ENCODE assay signal across 26 mouse cellular contexts in the genomic region with DNA sequence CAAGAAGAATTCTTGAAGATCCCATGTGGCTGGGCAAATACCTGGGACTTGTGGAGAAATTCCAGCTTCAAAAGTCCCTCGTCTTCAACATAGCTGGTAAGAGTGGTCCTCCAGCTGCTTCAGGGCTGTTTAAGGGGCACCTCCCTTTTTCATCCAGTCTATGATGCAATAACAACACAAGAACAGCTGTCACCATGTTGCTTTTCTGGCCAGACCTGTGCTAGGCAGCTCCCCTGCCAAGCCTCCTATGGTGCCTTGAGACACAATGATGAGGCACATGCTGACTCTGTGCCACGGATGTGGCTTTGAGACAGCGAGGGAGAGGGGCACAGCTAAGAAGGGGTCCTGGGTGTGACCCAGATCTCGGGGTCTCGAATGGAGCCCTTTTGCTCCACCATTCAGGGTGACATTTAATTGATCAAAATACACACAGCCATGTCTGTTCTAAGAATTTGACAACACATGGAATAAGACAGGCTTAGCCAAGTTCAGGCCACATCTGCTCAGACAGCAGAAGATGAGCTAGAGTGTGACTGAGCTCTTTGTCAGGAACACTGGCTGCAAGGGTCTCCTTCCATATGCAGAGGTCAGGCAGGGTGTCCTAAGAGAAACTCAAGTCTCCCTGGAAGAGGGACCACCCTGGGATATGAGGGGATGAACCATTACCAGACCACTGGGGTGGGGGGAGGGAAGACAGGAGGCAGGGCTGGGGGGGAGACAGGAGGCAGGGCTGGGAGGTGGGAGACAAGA. TPM values are rescaled to one million over a fixed set of nuclear protein-coding genes. Genes with fewer than 3 reads are reported as not detected.
DNase-seq lines count a peak whose midpoint lies in the region; ATAC-seq and TF ChIP-seq lines count a peak whose summit lies in the region.
"Had no signal": no experiment of that assay in that cellular context is flagged by ENCODE, and none has a peak within 500 bp of the region (broad histone marks: within the 10 kb centered on the region; RNA-seq: fewer than 3 reads in every experiment).

No protein-coding gene starts in this region.

- DNase-seq in cerebellum, postnatal 10 days: peak; percentile 39 to 47
- DNase-seq in cerebellum, adult 2 months: no peak
- DNase-seq in lung, adult 2 months: no peak
- peak; percentile 1 for DNase-seq in brain, embryonic 14.5 days (ENCODE audit: low read depth)
- peak; percentile 3 for DNase-seq in forelimb bud, embryonic 11.5 days (ENCODE audit: low read depth, low spot score)
- DNase-seq in kidney, postnatal 36 days: no peak
- DNase-seq in left cerebral cortex, postnatal 14 days (ENCODE audit: low spot score in 2 of 2): no peak
- DNase-seq: adrenal gland, adult 8-10 months; gastrocnemius, postnatal 25 days; kidney, adult 8-10 months; kidney, postnatal 14 days; lung, postnatal 36 days; right cerebral cortex, postnatal 25 days; thymus, postnatal 14 days had no signal

- no peaks in the 10 kb centered on the region for H3K27me3 ChIP-seq in cerebellum, adult 2 months (ENCODE audit: control insufficient read depth, insufficient read depth, low read length)
- no peaks in the 10 kb centered on the region for H3K27me3 ChIP-seq in lung, embryonic 16.5 days (ENCODE audit: control insufficient read depth, insufficient read depth, low read depth, low read length)
- H3K27me3 ChIP-seq: forebrain, embryonic 15.5 days; hindbrain, embryonic 13.5 days; limb, embryonic 12.5 days; midbrain, embryonic 12.5 days had no signal

- H3K4me2 ChIP-seq in lung, embryonic 16.5 days (ENCODE audit: low read depth, low read length): no peak overlapping the region
- H3K4me2 ChIP-seq: forebrain, embryonic 15.5 days; hindbrain, embryonic 13.5 days; limb, embryonic 12.5 days; liver, embryonic 12.5 days; midbrain, embryonic 12.5 days had no signal

- no peaks in the 10 kb centered on the region for H3K9me3 ChIP-seq in lung, embryonic 16.5 days (ENCODE audit: control insufficient read depth, low read length)
- H3K9me3 ChIP-seq: forebrain, embryonic 15.5 days; hindbrain, embryonic 13.5 days; limb, embryonic 12.5 days; liver, embryonic 12.5 days; midbrain, embryonic 12.5 days had no signal

- no peak overlapping the region for H3K4me3 ChIP-seq in cerebellum, adult 2 months (replicated peaks; ENCODE audit: insufficient read depth, low read depth, low read length)
- H3K4me3 ChIP-seq in lung, embryonic 16.5 days (ENCODE audit: low read length): no peak overlapping the region
- no peak overlapping the region for H3K4me3 ChIP-seq in lung, adult 2 months (replicated peaks; ENCODE audit: extremely low read depth, low read depth, low read length)
- H3K4me3 ChIP-seq: erythroblast, embryonic 14.5 days; forebrain, embryonic 15.5 days; hindbrain, embryonic 13.5 days; limb, embryonic 12.5 days; liver, embryonic 12.5 days; midbrain, embryonic 12.5 days had no signal

- H3K27ac ChIP-seq in cerebellum, adult 2 months (ENCODE audit: insufficient read depth, low read length): no peak overlapping the region
- no peak overlapping the region for H3K27ac ChIP-seq in lung, embryonic 16.5 days (ENCODE audit: low read length)
- H3K27ac ChIP-seq: forebrain, embryonic 15.5 days; hindbrain, embryonic 13.5 days; limb, embryonic 12.5 days; midbrain, embryonic 12.5 days had no signal

- TF ChIP-seq CTCF in cerebellum, adult 2 months (IDR thresholded peaks at IDR 0.05; ENCODE audit: borderline replicate concordance, insufficient read depth, low read depth, low read length): no peak
- TF ChIP-seq CTCF in lung, adult 2 months (IDR thresholded peaks at IDR 0.05; ENCODE audit: insufficient read depth, low read length): no peak
- no peak for TF ChIP-seq CTCF in brain, embryonic 14.5 days (IDR thresholded peaks at IDR 0.05; ENCODE audit: borderline replicate concordance, extremely low read depth, insufficient read depth, insufficient read length)

- no peaks in the 10 kb centered on the region for H3K4me1 ChIP-seq in cerebellum, adult 2 months (ENCODE audit: control insufficient read depth, insufficient read depth, low read length)
- no peaks in the 10 kb centered on the region for H3K4me1 ChIP-seq in lung, embryonic 16.5 days (replicated peaks; ENCODE audit: control insufficient read depth, insufficient read depth, low read length)
- no peaks in the 10 kb centered on the region for H3K4me1 ChIP-seq in lung, adult 2 months (ENCODE audit: control insufficient read depth, insufficient read depth, low read length)
- H3K4me1 ChIP-seq: forebrain, embryonic 15.5 days; hindbrain, embryonic 13.5 days; limb, embryonic 12.5 days; midbrain, embryonic 12.5 days had no signal

- intact Hi-C loops in left cerebral cortex, postnatal 14 days (cut with DNase I): no loop called here

- H3K36me3 ChIP-seq in lung, embryonic 16.5 days (ENCODE audit: control insufficient read depth, insufficient read depth, low read length): no peaks in the 10 kb centered on the region
- H3K36me3 ChIP-seq: forebrain, embryonic 15.5 days; hindbrain, embryonic 13.5 days; limb, embryonic 12.5 days; liver, embryonic 12.5 days; midbrain, embryonic 12.5 days had no signal

- no peak overlapping the region for H3K9ac ChIP-seq in lung, embryonic 16.5 days (ENCODE audit: low read length)
- H3K9ac ChIP-seq: forebrain, embryonic 15.5 days; hindbrain, embryonic 13.5 days; limb, embryonic 12.5 days; liver, embryonic 12.5 days; midbrain, embryonic 12.5 days had no signal

- peak; percentile 66 for ATAC-seq in lung, embryonic 16.5 days (ENCODE audit: low read depth)
- ATAC-seq: forebrain, embryonic 15.5 days; liver, embryonic 12.5 days had no signal

- no peak for TF ChIP-seq POLR2A in cerebellum, adult 2 months (IDR thresholded peaks at IDR 0.05; ENCODE audit: borderline replicate concordance, insufficient read depth, low read length)
- TF ChIP-seq POLR2A in lung, adult 2 months (IDR thresholded peaks at IDR 0.05; ENCODE audit: borderline replicate concordance, extremely low read depth, low read depth, low read length): no peak
- no peak for TF ChIP-seq POLR2A in brain, embryonic 14.5 days (IDR thresholded peaks at IDR 0.05; ENCODE audit: borderline replicate concordance, extremely low read depth, insufficient read depth, insufficient read length, poor library complexity, severe bottlenecking)

- WGBS in cerebellum, adult 2 months: 25% methylated on average over 5 of the region's 5 CpGs
- WGBS in lung, embryonic 16.5 days: 40% methylated on average over 5 of the region's 5 CpGs
- 46% methylated on average over 5 of the region's 5 CpGs for WGBS in lung, adult 2 months

RNA-seq across cellular contexts. Expression of a gene that starts 3.7 kb away (rescaled TPM):
- polyA plus RNA-seq in cerebellum, adult 2 months (2012; rRNA removed): not detected in 2 replicates
- not detected in 2 replicates for polyA plus RNA-seq in lung, embryonic 16.5 days (2015; fragmentation: Nextera tagmentation; extraction: Ambion mirVana)
- polyA plus RNA-seq in lung, adult 2 months (2012; rRNA removed): not detected in 2 replicates
- polyA plus RNA-seq in brain, embryonic 14.5 days (2012; rRNA removed): not detected in 2 replicates
- not detected for total RNA-seq in left cerebral cortex, postnatal 14 days (2021)
- total RNA-seq: adrenal gland, adult 8-10 months; gastrocnemius, postnatal 25 days; left cerebral cortex, adult 8-10 months had no signal
- polyA plus RNA-seq: embryonic facial prominence, embryonic 11.5 days; erythroblast, embryonic 14.5 days; forebrain, embryonic 15.5 days; heart, postnatal 0 days; hindbrain, embryonic 13.5 days; intestine, embryonic 14.5 days; limb, embryonic 12.5 days; liver, embryonic 12.5 days; midbrain, embryonic 12.5 days; stomach, embryonic 16.5 days had no signal

RNA-seq across cellular contexts. Expression of a gene that starts 8.9 kb away (rescaled TPM):
- polyA plus RNA-seq in cerebellum, adult 2 months (2012; rRNA removed): not detected in 2 replicates
- not detected in 2 replicates for polyA plus RNA-seq in lung, embryonic 16.5 days (2015; fragmentation: Nextera tagmentation; extraction: Ambion mirVana)
- polyA plus RNA-seq in lung, adult 2 months (2012; rRNA removed): not detected in 2 replicates
- not detected in 2 replicates for polyA plus RNA-seq in brain, embryonic 14.5 days (2012; rRNA removed)
- not detected for total RNA-seq in left cerebral cortex, postnatal 14 days (2021)
- total RNA-seq: adrenal gland, adult 8-10 months; gastrocnemius, postnatal 25 days; left cerebral cortex, adult 8-10 months had no signal
- polyA plus RNA-seq: embryonic facial prominence, embryonic 11.5 days; erythroblast, embryonic 14.5 days; forebrain, embryonic 15.5 days; heart, postnatal 0 days; hindbrain, embryonic 13.5 days; intestine, embryonic 14.5 days; limb, embryonic 12.5 days; liver, embryonic 12.5 days; midbrain, embryonic 12.5 days; stomach, embryonic 16.5 days had no signal

RNA-seq across cellular contexts. Expression of a gene that starts 20.4 kb away (rescaled TPM):
- polyA plus RNA-seq in cerebellum, adult 2 months (2012; rRNA removed): not detected in 2 replicates
- not detected in 2 replicates for polyA plus RNA-seq in lung, embryonic 16.5 days (2015; fragmentation: Nextera tagmentation; extraction: Ambion mirVana)
- not detected in 2 replicates for polyA plus RNA-seq in lung, adult 2 months (2012; rRNA removed)
- not detected in 2 replicates for polyA plus RNA-seq in brain, embryonic 14.5 days (2012; rRNA removed)
- not detected for total RNA-seq in left cerebral cortex, postnatal 14 days (2021)
- total RNA-seq: adrenal gland, adult 8-10 months; gastrocnemius, postnatal 25 days; left cerebral cortex, adult 8-10 months had no signal
- polyA plus RNA-seq: embryonic facial prominence, embryonic 11.5 days; erythroblast, embryonic 14.5 days; forebrain, embryonic 15.5 days; heart, postnatal 0 days; hindbrain, embryonic 13.5 days; intestine, embryonic 14.5 days; limb, embryonic 12.5 days; liver, embryonic 12.5 days; midbrain, embryonic 12.5 days; stomach, embryonic 16.5 days had no signal

RNA-seq across cellular contexts. Expression of a gene that starts 29.9 kb away (rescaled TPM):
- not detected in 2 replicates for polyA plus RNA-seq in cerebellum, adult 2 months (2012; rRNA removed)
- not detected in 2 replicates for polyA plus RNA-seq in lung, embryonic 16.5 days (2015; fragmentation: Nextera tagmentation; extraction: Ambion mirVana)
- not detected in 2 replicates for polyA plus RNA-seq in lung, adult 2 months (2012; rRNA removed)
- not detected in 2 replicates for polyA plus RNA-seq in brain, embryonic 14.5 days (2012; rRNA removed)
- total RNA-seq in left cerebral cortex, postnatal 14 days (2021): not detected
- total RNA-seq: adrenal gland, adult 8-10 months; gastrocnemius, postnatal 25 days; left cerebral cortex, adult 8-10 months had no signal
- polyA plus RNA-seq: embryonic facial prominence, embryonic 11.5 days; erythroblast, embryonic 14.5 days; forebrain, embryonic 15.5 days; heart, postnatal 0 days; hindbrain, embryonic 13.5 days; intestine, embryonic 14.5 days; limb, embryonic 12.5 days; liver, embryonic 12.5 days; midbrain, embryonic 12.5 days; stomach, embryonic 16.5 days had no signal

RNA-seq across cellular contexts. Expression of a gene that starts 37.2 kb away (rescaled TPM):
- 0.13 TPM in 1 of 2 replicates, not detected in the other for polyA plus RNA-seq in cerebellum, adult 2 months (2012; rRNA removed)
- polyA plus RNA-seq in lung, embryonic 16.5 days (2015; fragmentation: Nextera tagmentation; extraction: Ambion mirVana): not detected in 2 replicates
- polyA plus RNA-seq in lung, adult 2 months (2012; rRNA removed): not detected in 2 replicates
- not detected in 2 replicates for polyA plus RNA-seq in brain, embryonic 14.5 days (2012; rRNA removed)
- total RNA-seq in left cerebral cortex, postnatal 14 days (2021): not detected
- total RNA-seq: adrenal gland, adult 8-10 months; gastrocnemius, postnatal 25 days; left cerebral cortex, adult 8-10 months had no signal
- polyA plus RNA-seq: embryonic facial prominence, embryonic 11.5 days; erythroblast, embryonic 14.5 days; forebrain, embryonic 15.5 days; heart, postnatal 0 days; hindbrain, embryonic 13.5 days; intestine, embryonic 14.5 days; limb, embryonic 12.5 days; liver, embryonic 12.5 days; midbrain, embryonic 12.5 days; stomach, embryonic 16.5 days had no signal

Comparison
In these comparisons a context has a peak if more than half of its experiments do, and no peak if none do; other contexts are left out.
1. DNase-seq: peak in cerebellum, postnatal 10 days (2 of 2), brain, embryonic 14.5 days (single experiment) and forelimb bud, embryonic 11.5 days (single experiment); none in cerebellum, adult 2 months (0 of 2), lung, adult 2 months (single experiment), kidney, postnatal 36 days (0 of 2) and left cerebral cortex, postnatal 14 days (0 of 2).